Mouse (Mus musculus) layer of hippocampus, adult 18-20 months (tissue): Measurements from ENCODE around the gene Gm49322. TPM values are rescaled to one million over a fixed set of nuclear protein-coding genes. Genes with fewer than 3 reads are reported as not detected.
A peak's percentile ranks its signal among the peaks of the same experiment; 100 is the strongest.
"Not testable (repeated sequence)": the region's sequence is repeated elsewhere in the genome, so short reads cannot be mapped to it uniquely, and the experiment has no call there.

Source experiments
- DNase-seq, 2 experiments: peaks; one replicate each; pipeline ENCODE4 v3.0.0; 2022; ENCODE audit warnings: low spot score in 2 of 2
- total RNA-seq, 2 experiments: library from RNA; stranded (reverse); gene quantifications; 2 replicates each; pipeline ENCODE4 v1.2.3; 2021

The Gm49322 gene
- total RNA-seq, 2 experiments from 2014 or later, result 2.6 to 3.1 TPM

DNA sequence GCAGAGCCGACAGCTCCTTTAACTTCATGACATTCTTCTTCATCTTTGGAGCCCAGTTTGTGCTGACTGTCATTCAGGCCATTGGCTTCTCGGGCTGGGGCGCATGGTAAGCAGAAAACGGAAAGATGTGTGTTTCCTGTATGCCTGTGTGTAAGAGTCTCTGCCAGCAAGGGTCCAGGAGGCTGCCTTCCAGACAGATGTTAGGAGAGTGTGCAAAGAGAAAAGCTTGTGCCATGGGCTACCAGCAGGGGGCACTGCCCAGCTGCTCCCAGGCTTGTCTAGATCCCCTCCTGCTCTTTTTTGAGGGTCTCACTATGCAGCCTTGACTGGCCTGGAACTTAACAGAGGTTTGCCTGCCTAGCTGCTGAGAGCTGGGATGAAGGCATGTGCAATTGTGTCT is 5.2 kb downstream of the Gm49322 start:
- DNase-seq, result peak in 1 of 2 experiments; percentile 40

DNA sequence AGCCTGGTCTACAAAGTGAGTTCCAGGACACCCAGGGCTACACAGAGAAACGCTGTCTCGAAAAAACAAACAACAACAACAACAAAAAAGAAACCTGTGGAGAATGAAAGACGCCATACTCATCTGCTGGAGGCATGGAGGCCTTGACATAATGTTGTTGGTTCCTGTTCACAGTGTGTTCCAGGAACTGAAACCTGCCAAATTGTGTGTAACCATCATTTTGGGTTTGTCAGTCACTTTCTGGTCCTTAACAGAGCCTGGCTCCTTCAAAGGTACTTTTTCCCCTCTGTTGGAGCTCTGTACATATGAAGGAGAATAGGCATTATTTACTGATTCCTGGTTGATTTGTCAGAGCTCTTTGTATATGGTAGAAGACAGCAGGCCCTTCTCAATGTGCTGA is 6.1 kb downstream of the Gm49322 start:
- no peak for DNase-seq

DNA sequence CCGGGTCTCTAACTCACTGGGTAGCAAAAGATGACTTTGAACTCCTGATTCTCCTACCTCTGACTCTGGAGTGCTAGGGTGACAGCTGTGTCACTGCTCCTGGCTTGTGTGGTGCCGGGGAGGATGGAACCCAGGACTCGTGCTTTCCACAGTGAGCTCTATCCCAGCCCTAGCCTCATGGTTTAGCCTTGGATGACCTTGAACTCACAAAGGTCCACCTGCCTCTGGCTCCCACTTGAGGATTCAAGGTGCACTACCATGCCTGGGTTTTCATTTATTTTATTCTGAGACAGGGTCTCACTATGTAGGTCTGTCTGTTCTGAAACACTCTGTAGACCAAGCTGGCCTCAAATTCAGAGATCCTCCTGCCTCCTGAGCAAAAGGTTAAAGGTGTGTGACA is 8.0 kb downstream of the Gm49322 start:
- no peak for DNase-seq

DNA sequence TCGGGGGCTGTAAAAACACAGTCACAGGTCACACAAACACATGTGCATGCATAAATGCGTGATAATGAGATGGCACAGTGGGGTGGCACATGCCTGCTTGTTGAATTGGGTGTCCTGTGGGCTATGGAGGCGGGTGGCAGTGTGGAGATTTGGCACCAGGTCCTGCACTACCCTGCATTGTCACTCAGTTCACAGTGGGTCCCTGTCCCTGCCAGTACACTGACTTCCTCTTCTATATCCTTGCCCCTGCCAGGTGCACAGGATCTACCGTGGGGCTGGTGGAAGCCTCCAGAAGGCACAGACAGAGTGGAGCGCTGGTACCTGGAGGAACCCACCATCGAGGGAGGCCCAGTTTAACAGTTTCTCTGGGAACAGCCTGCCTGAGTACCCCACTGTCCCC is 8.5 kb downstream of the Gm49322 start:
- DNase-seq, result no peak

DNA sequence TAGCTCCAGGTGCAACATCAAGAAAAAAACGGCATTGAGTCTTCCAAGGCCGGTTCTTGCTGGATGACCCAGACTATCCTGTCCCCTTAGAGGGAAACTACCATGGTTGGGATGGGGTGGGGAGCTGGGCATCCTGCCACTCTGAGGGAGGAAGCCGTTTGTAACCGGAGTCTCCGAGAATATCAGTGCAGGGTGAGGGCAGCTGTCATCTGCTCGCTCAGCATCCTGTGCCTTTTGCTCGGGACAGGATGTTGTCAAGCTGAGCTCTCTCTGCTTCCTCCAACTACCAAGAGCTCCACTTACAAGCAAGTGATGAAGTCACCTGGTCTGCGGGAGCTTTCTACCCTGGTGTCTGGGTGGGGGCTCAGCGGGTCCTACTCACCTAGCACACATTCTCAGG is 12.4 kb downstream of the Gm49322 start:
- DNase-seq, result no peak

DNA sequence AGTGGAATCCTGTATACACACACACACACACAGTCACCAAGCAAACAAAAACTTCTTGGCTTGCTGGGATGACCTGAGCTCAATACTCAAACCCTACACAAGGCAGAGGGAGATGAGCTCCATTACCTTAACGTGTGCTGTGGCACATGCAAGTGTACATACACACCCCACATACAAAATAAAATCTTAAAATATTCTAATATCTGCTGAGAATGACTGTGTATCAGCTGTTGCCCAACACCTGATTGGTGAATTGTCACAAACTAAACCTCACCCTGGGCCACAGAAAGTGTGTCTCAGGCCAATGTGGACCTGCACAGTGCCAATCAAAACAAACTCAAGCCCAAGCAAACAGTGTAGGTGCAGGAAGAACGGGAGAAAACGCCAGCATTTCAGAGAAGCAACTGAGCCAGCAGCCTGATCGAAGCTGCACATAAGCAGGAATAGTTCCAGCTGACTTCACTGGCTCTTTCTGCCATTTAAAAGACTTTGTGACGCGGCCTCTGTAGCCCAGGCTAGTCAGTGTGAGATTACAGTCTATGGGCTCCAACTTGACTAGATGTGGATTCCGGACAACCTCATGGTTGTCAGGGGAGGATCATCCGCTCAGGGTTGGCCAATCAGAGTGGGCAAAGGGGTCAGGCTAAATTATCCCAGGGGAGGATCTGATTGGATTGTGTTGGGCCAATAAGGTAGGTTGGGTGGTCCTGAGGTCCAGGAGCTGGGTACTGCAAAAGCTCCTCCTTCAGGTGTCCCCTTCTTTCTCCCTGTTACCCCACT is 13.8 kb downstream of the Gm49322 start:
- no peak for DNase-seq

DNA sequence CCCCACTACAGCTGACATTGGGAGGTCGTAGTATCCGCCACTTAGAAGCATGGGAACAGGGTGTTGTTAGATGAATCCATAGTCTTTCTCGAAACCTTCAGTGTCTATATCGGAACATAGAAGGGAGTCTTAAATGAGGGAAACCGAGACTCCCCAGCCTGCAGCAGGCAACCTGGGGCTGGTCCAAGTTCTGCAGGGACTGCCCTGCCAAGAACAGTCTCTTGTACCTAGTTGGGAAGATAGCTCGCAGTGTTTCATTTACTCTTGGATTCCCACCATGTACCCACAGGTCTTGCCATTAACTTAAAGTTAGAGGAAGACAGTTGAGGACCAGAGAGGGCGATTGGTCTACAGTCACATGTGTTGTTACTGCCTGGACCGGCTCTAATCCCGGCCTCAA is 14.5 kb downstream of the Gm49322 start:
- no peak for DNase-seq

DNA sequence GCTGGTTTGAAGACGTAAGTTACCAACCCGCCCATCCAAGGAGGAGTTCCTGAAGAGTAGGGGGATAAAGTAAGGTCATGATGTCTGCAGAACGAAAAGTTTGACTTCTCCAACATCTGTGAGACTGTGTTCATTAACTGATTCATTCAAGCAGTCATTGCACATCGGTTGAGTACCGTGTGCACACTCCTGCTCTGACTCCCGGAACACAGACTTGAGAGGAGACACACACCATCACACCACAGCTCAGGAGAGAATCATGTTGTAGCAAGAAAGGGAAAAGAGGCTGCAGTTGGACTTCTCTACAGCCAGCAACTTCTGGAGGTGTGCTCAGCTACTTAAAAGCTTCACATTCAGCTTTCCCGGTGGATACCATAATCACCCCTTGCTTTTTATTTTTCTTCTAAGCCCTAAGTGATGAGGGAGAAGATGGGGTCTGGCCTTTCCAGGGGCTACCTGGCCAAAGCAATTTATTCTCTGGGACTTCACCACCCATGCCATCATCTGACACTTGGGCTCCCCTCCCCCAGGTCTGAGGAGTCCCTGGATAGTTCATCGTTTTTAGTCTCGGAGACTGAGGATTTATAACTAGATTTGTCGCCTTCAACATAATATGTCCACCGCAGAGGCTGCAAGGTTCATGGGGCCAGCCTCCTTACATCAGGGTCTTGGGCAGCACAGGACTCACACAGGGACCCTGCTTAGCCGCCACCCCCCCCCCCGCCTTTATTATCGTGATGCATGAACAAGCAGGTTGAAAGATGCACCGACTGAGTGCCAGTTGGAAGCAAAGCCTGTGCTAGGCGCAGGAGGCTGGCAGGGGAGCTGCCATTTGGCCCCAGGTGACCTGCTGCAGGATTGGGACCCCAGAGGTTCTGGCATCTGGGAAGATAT is 15.2 kb downstream of the Gm49322 start:
- DNase-seq, result no peak

DNA sequence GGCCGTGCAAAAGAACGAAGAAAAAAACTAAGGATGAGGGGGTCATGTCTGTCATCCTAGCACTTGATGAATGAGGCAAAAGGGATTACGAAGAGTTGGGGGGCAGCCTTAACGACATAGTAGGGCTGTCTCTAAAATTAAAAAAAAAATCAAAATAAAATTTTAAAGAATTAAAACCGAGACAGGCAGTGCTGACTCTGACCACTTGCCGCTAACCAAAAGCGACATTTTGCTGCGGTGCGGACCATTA is 15.8 kb downstream of the Gm49322 start:
- no peak for DNase-seq

DNA sequence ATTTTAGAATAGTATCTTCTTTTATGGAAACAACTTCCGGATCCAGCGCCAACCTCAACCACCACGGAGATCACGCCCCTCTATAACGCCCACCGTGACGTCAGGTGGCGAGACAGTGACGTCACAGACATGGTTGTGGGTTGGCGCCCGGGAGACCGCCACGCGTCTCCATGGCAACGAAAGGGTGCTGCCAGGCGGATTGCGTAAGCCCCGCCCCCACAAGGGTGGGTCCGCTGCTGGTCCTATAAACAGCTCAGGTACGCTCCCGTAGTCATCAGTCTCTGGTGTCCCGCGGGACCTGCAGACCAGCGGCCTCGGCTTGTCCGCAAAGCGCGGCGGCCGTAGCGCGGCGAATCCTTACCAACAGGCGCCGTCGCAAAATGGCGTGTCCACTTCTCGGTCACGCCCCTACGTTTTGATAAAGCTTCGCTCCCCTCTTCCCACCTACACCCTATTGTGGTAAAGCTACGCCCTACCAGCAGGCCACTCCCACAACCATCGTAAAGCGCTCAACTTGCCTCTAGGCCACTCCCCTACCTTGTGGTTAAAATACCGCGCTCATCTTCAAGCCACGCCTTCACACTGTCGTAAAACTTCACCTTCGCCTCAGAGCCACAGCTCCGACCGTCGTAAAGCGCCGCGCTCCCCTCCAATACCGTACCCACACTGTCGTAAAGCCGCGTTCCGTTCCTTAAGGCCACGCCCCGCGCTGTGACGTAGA is 16.3 kb downstream of the Gm49322 start:
- peak; percentile 99 to 100 for DNase-seq

DNA sequence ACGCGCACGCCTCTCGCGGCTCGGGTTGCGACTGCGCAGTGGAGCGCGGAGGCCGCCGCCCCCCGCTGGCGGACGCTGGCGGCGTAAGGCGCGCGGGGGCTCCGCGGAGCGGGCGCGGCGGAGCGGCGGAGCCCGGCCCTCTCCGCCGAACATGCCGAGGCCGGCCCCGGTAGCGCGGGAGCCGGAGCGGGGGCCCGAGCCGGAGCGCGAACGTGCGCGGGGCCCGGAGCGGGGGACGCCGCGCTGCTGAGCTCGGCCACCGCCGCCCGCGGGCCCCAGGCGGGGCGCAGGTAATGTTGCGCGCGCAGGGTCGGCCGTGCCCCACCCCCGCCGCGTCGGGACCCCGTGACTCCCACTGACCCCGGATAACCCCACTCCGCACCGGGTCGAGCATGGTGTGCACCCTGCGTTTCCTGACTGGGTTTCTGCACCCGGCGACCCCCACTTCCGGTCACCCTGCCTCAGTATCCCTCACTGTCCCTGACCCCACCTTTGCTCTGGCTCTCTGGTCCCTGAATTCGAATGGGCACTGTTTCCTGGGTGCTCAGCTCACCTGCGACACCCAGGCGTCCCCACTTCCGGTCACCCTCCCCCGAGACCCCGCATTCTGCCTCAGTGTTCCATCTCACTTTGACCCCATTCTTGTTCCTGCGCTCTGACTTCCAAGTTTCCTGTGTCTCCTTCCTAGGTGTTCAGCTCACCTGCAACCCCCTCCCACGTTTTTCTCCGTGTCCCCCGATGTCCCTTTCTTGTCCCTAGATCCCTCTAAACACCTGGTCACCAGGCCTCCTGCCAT is 17.0 kb downstream of the Gm49322 start, which contains the start of gene Csnk1g2:
Gene Csnk1g2 (plus strand): TSS at position 178 of the 796 bp plus-strand sequence.
- DNase-seq, result peak in 1 of 2 experiments; percentile 53

DNA sequence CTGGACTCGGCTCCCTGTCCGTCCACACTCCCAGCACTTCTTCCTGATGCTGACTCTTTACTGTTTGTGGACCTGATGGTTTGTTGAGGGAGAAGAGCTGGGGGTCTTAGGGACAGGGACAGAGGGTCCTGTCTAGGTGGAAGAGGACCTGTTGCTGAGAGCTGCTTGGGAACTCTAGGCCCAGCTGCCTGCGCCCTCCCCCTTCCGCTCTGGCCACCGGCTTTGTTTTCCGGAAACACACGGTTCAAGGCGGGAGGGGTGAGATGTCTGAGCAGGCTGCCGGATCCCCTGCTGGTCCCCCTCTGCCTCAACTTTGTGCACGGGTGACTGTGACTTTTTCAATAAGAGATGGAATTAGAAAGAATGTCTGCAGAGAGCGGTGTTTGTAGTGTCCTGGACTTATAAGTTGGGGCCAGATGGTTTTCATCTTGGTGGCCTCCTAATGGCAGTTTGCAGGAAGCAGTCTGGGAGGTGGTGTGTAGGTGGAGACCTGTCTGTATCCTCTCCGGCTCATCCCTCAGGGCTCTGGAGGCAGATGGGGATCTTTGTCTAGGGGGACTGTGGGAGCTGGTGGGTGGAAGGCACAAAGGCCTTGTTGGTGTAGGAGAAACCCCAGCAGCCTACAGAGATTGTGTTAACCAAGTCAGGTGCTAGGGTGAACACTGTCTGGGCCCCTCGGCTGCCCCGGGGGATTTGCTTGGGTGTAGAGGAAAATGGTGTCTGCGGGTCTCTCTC is 17.8 kb downstream of the Gm49322 start:
- peak in 1 of 2 experiments; percentile 62 for DNase-seq

DNA sequence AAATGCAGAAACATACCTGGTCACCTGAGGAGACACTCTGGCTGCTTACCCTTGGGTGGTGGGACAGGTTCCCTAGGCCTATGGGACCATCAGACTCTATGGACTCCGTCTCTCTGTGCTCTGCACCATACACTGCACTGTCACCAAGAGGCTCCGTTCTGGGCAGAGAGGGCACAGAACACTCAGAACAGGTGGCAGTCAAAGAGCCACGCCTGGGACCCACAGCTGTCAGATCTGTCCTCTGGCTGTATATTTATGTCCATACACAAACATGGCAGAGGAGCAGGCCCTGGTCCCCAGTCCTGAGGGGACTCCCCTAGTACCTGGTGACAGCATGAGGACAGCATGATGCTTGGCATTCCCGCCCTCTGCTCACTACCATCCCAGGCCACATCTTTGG is 19.9 kb downstream of the Gm49322 start:
- no peak for DNase-seq

DNA sequence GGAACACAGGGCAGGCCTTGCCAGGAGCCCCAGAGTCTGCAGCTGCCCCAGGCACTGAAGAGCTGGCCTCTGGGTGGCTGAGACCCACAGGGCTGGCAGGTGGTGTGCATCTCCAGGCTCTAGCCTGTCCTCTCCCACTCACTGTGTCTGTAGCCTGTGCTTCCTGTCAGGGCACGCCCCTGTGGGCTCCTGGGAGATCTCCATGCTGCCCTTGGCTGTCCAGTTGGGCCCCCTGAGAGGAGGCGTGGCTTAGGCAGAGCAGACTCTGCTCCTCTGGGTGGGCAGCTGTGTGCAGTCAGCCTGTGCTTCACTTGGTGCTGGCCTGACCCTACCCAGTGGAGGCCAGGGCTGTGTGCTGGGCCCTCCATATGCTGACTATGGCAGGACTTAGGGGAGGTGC is 21.9 kb downstream of the Gm49322 start:
- no peak for DNase-seq

DNA sequence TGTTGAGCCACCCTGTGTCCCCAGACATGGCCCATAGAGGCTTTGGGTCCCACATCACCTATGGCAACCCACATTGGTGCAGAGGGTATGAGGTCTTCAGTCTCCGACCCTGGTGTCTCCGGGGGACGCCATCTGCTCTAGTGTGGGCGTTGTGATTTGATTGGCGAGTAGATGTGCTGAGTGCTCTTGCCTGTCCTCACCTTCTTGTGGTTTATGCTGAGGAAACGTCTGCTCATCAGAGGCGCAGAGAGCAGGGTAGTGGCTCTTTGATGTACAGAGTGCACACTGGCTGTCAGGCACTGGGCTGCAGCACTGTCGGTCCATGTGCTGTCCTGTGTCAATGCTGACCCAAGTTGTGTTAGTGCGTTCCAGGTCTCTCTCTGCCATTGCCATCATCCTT is 23.1 kb downstream of the Gm49322 start:
- DNase-seq, result no peak

DNA sequence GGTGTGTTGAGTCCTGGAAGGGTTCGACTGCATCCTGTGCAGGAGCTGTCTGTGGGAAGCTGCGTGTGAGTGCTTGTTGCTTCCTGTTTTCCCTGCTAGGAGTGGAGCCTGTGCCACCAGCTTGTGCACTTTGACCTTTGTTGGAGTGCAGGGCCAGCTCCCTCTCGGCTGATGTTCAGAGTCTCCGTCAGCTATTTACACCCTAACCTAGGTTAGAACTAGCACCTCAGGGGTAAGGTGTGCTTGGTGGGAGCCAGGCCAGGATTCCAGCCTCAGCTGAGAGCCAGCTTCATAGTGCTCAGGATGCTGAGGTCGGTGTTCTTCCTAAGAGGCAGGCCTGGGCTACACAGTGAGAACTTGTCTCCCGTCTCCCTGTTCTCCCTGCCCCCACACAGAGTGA is 29.5 kb downstream of the Gm49322 start:
- DNase-seq, result no peak

DNA sequence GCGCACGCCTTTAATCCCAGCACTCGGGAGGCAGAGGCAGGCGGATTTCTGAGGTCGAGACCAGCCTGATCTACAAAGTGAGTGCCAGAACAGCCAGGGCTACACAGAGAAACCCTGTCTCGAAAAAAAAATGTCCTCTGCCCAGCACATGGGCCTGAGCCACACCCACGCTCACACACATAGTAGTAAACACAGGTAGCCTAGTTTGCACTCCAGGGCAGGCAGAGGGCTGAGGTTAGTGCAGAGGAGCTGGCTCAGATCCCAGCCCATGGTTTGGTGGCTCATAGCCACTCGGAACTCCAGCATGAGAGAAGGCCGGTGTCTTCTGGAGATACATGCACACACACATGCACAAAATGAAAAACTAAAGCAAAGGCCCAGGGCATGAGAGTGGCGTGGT is 41.1 kb downstream of the Gm49322 start:
- no peak for DNase-seq

DNA sequence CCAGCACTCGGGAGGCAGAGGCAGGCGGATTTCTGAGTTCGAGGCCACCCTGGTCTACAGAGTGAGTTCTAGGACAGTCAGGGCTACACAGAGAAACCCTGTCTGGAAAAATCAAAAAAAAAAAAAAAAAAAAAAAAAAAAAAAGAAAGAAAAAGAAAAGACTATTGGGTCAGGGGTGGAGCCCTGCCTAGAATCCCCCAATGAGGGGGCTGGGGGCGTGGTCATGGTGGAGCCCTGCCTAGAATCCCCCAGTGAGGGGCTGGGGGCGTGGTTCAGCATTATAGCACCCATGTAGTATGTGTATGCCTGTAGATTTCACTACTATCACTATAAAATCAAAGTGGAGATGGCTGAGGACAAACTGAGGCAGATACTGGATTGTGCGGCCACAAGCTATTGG is 44.1 kb downstream of the Gm49322 start:
- not testable (repeated sequence) for DNase-seq

DNA sequence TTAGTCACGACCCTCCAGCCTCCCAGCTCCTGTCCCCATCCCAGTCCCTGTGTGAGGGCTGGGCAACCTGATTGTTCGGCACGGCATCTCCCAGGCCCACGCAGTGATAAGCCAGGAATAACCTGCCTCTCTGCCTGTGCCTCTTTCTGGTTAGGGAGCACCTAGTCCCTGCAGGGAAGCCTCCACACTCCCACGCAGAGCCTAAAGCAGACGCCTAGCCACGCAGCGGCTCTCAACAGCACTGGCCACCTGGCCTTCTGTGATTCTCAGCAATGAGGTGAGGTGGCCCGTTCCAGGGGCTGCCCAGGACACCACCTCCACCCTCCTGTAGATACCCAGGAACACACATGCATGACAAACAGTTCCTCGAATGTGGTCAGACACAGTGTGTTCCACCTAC is 44.6 kb downstream of the Gm49322 start:
- no peak for DNase-seq

DNA sequence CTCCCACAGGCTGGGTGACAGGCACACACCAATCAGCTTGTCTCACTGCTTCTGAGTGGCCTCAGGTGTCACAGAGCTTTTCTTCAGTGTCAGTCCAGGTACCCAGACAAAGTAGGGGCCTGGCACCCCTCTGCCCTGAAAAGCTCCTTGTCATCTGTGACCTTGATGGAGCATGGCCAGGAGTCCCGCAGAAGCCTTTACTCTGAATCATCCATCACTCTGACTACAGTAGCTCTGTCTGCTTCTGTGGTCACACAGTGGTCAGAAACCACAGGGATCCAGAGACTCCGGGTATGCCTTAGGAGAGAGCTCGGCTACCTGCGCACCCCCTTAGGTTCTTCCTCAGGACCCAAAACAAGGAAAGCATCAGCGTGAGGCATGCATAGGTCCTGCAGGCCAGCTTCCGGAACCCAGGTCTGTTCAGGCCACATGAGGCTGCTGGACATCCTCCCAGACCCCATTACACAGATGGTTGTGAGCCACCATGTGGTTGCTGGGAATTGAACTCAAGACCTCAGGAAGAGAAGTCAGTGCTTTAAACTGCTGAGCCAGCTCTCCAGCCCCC is 47.4 kb downstream of the Gm49322 start:
- DNase-seq, result no peak
